Mouse (Mus musculus): ENCODE data around the gene Rsph9. TPM values are rescaled to one million over a fixed set of nuclear protein-coding genes. Genes with fewer than 3 reads are reported as not detected.
A peak's percentile ranks its signal among the peaks of the same experiment; 100 is the strongest.

Gene Rsph9
- polyA plus RNA-seq, 1 experiment from 2014 or later, result 15.8 TPM

DNA sequence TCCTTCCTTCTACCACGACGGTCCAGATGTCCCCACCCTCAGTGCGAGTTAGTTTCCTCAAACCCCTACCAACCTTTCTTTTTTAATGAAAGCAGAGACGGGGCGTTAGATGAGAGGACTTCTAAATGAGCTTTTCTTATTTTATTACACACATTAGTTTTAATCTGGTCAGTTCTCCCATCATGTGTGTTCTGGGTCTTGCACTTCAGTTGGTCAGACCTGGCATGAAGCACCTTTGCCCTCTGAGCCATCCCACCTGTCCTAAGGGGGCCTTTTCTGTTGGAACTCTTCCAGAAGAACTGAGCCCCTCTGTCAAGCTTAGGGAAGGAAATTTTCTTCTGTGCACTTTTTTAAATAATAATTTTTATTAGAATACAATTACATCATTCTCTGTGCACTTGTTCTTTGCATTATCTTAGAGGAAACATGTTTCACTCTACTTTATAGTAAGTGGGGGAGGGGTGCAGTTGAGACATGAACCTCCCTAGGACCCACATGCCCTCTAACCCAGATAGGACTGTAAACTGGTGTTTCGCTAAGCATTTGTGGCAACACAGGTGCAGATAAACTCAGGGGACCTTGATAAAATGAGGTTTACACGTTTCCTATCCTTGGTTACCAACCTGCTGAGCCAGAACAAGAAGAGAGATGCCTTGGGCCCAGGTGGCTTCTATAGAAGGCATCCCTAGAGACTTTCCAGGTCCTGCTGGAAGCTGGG, 69.5 kb downstream of the Rsph9 start:
- Histone ChIP-seq H3K4me1 (ENCODE audit: control insufficient read depth, insufficient read depth, low read length) (peaks cover 13% of the 10 kb centered on the region), H3K36me3 (ENCODE audit: control insufficient read depth, insufficient read depth, low read length) (no peaks in the 10 kb centered on the region), H3K9ac (replicated peaks; ENCODE audit: low read depth, low read length) (no peak overlapping the region; the same call in 1 of the 2 replicates), H3K9me3 (ENCODE audit: control insufficient read depth, low read depth, low read length) (no peaks in the 10 kb centered on the region), H3K27ac (ENCODE audit: low read length) (peak overlapping the region; percentile 4; the same call in 1 of the 2 replicates), H3K27me3 (ENCODE audit: control insufficient read depth, insufficient read depth, low read length) (no peaks in the 10 kb centered on the region), H3K4me3 (ENCODE audit: low read depth, low read length) (peak overlapping the region; percentile 10; the same call in 1 of the 2 replicates), H3K4me2 (replicated peaks; ENCODE audit: low read depth, low read length) (peak overlapping the region; percentile 48)
- WGBS, result 42% methylated on average over 7 of the region's 7 CpGs
- no peak for ATAC-seq (ENCODE audit: insufficient number of reproducible peaks, insufficient read depth, low FRiP score, low read depth)

DNA sequence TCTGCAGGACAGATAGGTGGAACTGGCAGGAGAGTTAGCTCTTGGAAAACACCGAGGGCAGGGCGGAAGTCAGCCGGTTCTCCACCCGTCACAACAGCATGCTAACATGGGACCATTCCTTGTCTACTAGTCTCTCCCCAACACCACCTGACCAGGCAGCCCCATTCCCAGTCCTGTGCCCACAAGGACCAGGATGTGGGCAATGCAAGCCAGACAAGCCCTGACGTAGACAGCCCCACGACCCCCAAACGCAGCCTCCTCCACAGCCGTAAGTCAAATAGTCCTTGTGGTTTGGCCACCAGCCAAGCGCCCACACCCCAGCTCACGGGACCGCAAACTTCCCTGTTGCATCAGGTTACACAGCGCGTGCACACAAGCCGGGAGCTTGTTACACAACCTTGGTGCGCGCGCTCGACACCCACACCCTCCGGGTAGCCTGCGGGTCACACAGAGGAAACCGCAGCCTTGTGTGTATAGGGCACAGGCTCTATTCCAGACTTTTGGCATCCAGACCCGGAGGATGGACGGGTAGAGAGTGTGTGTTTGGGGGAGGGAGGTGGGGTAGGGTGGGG, 70.2 kb downstream of the Rsph9 start:
- Histone ChIP-seq H3K4me2 (replicated peaks; ENCODE audit: low read depth, low read length) (peak overlapping the region; percentile 48), H3K9me3 (ENCODE audit: control insufficient read depth, low read depth, low read length) (no peaks in the 10 kb centered on the region), H3K27me3 (ENCODE audit: control insufficient read depth, insufficient read depth, low read length) (no peaks in the 10 kb centered on the region), H3K4me3 (ENCODE audit: low read depth, low read length) (peak overlapping the region; percentile 10; the same call in 1 of the 2 replicates), H3K36me3 (ENCODE audit: control insufficient read depth, insufficient read depth, low read length) (no peaks in the 10 kb centered on the region), H3K9ac (replicated peaks; ENCODE audit: low read depth, low read length) (no peak overlapping the region; the same call in 1 of the 2 replicates), H3K27ac (ENCODE audit: low read length) (peak overlapping the region; percentile 2; the same call in 1 of the 2 replicates), H3K4me1 (ENCODE audit: control insufficient read depth, insufficient read depth, low read length) (peaks cover 13% of the 10 kb centered on the region)
- ATAC-seq (ENCODE audit: insufficient number of reproducible peaks, insufficient read depth, low FRiP score, low read depth), result peak; percentile 83
- WGBS, result 17% methylated on average over 23 of the region's 23 CpGs

Other genes with a start within 250 kb of the Rsph9 start
- 6.8 and 8.1 TPM in 2 replicates for gene Vegfa, start 111.8 kb downstream of the Rsph9 start, polyA plus RNA-seq (2014; fragmentation: Nextera tagmentation; extraction: Ambion mirVana)
- 132 and 141 TPM in 2 replicates for gene Mrps18a, start 33.2 kb downstream of the Rsph9 start, polyA plus RNA-seq (2014; fragmentation: Nextera tagmentation; extraction: Ambion mirVana)
- gene Mad2l1bp, start 9.3 kb upstream of the Rsph9 start, polyA plus RNA-seq (2014; fragmentation: Nextera tagmentation; extraction: Ambion mirVana), result 32.2 and 35.3 TPM in 2 replicates
- gene Gtpbp2, start 16.8 kb upstream of the Rsph9 start, polyA plus RNA-seq (2014; fragmentation: Nextera tagmentation; extraction: Ambion mirVana), result 33.0 and 36.3 TPM in 2 replicates
- gene Polh, start 58.4 kb upstream of the Rsph9 start, polyA plus RNA-seq (2014; fragmentation: Nextera tagmentation; extraction: Ambion mirVana), result 14.3 and 14.7 TPM in 2 replicates
- 47.9 and 48.4 TPM in 2 replicates for gene Xpo5, start 58.6 kb upstream of the Rsph9 start, polyA plus RNA-seq (2014; fragmentation: Nextera tagmentation; extraction: Ambion mirVana)
- 86.8 and 87.9 TPM in 2 replicates for gene Polr1c, start 103.8 kb upstream of the Rsph9 start, polyA plus RNA-seq (2014; fragmentation: Nextera tagmentation; extraction: Ambion mirVana)
- 104 and 106 TPM in 2 replicates for gene Yipf3, start 103.9 kb upstream of the Rsph9 start, polyA plus RNA-seq (2014; fragmentation: Nextera tagmentation; extraction: Ambion mirVana)
- gene Lrrc73, start 109.3 kb upstream of the Rsph9 start, polyA plus RNA-seq (2014; fragmentation: Nextera tagmentation; extraction: Ambion mirVana), result 0.55 and 0.85 TPM in 2 replicates
- 46.4 and 48.8 TPM in 2 replicates for gene Tjap1, start 138.8 kb upstream of the Rsph9 start, polyA plus RNA-seq (2014; fragmentation: Nextera tagmentation; extraction: Ambion mirVana)
- 2.8 and 3.9 TPM in 2 replicates for gene Dlk2, start 153.2 kb upstream of the Rsph9 start, polyA plus RNA-seq (2014; fragmentation: Nextera tagmentation; extraction: Ambion mirVana)
- 4.6 and 4.9 TPM in 2 replicates for gene Abcc10, start 184.1 kb upstream of the Rsph9 start, polyA plus RNA-seq (2014; fragmentation: Nextera tagmentation; extraction: Ambion mirVana)
- gene Zfp318, start 239.5 kb upstream of the Rsph9 start, polyA plus RNA-seq (2014; fragmentation: Nextera tagmentation; extraction: Ambion mirVana), result 12.7 and 16.5 TPM in 2 replicates